Mouse (Mus musculus) kidney, adult 2 months (tissue): ENCODE measurements around the gene Srgap1.

Source experiments
- CTCF ChIP-seq: fragments of 200-500 bp; conservative IDR thresholded peaks from 2 replicates; pipeline ENCODE4 v1.5.1; 2011; ENCODE audit warnings: low read depth, mild to moderate bottlenecking, control low read depth, low read length, moderate library complexity, mixed read lengths; ENCODE audit not compliant: insufficient read depth, insufficient read length
- POLR2A ChIP-seq: fragments of 200-500 bp; IDR thresholded peaks from one replicate; pipeline ENCODE4 v1.6.1; 2011; ENCODE audit warnings: low read depth, low read length, control low read depth

DNA sequence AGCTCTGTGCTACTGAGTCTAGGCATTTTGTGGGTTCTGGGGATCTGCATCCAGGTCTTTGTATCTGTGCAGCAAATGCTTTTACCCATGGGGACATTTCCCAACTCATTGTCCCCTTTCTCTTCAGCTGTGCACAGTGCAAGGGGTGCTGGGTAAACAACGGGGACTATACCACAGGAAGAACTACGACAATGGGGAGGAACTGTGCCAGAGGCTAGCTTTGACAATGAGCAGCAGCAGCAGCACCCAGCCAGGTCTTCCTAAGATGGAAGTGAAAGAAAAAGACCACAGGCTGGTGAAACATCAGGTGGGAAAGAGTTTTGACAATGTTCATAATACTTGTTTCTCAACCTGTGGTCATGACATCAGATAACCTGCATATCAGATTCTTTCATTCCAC lies 197.6 kb downstream of the Srgap1 start:
- TF ChIP-seq CTCF, result no peak
- TF ChIP-seq POLR2A, result no peak
